Mouse (Mus musculus) liver, embryonic 12.5 days (tissue): ENCODE results near the gene Olfr286. TPM values are rescaled to one million over a fixed set of nuclear protein-coding genes. Genes with fewer than 3 reads are reported as not detected.
A peak's percentile ranks its signal among the peaks of the same experiment; 100 is the strongest.

Source experiments
- ATAC-seq: fragments of 200-750 bp; cut with Nextera tagmentation; 2 replicates; pipeline ENCODE4 v1.8.0; 2017; ENCODE audit warnings: moderate number of reproducible peaks, mild to moderate bottlenecking, moderate library complexity
- H3K27ac ChIP-seq: fragments of 300-500 bp; sonication (generic); 2 replicates; pipeline ENCODE4 v1.5.1; 2016; ENCODE audit warnings: mild to moderate bottlenecking
- H3K27me3 ChIP-seq: fragments of 300-500 bp; sonication (generic); replicated peaks from 2 replicates; pipeline ENCODE4 v1.6.1; 2016; ENCODE audit warnings: mild to moderate bottlenecking, moderate library complexity
- H3K36me3 ChIP-seq: fragments of 300-500 bp; sonication (generic); 2 replicates; pipeline ENCODE4 v1.6.1; 2016; ENCODE audit warnings: mild to moderate bottlenecking, moderate library complexity
- H3K4me1 ChIP-seq: fragments of 300-500 bp; sonication (generic); 2 replicates; pipeline ENCODE4 v1.6.1; 2016
- H3K4me2 ChIP-seq: fragments of 300-500 bp; sonication (generic); 2 replicates; pipeline ENCODE4 v1.6.1; 2016; ENCODE audit warnings: mild to moderate bottlenecking, moderate library complexity
- H3K4me3 ChIP-seq: fragments of 300-500 bp; sonication (generic); 2 replicates; pipeline ENCODE4 v1.5.1; 2016; ENCODE audit warnings: mild to moderate bottlenecking, moderate library complexity
- H3K9ac ChIP-seq: fragments of 300-500 bp; sonication (generic); 2 replicates; pipeline ENCODE4 v1.6.1; 2016; ENCODE audit warnings: mild to moderate bottlenecking, moderate library complexity
- H3K9me3 ChIP-seq: fragments of 300-500 bp; sonication (generic); replicated peaks from 2 replicates; pipeline ENCODE4 v1.6.1; 2016; ENCODE audit warnings: mild to moderate bottlenecking, moderate library complexity
- WGBS: fragments of 180-500 bp; shearing (Covaris S2); methylation state at CpG from one replicate; pipeline ENCODE4 v1.1.7; 2016; ENCODE audit not compliant: insufficient replicate concordance; 5-methylcytosine and 5-hydroxymethylcytosine counted together
- polyA plus RNA-seq: library from polyadenylated mRNA; unstranded; fragments of >200 nt; fragmentation: Nextera tagmentation; extraction: Ambion mirVana; gene quantifications from 2 replicates; pipeline ENCODE4 v1.2.1, GENCODE M21; 2016

Olfr286 gene
- polyA plus RNA-seq, 1 experiment from 2014 or later: not detected

GRCm38 (mm10) chr15:98184456-98184855 lies 49.8 kb downstream of the Olfr286 start:
- ATAC-seq: no peak
- peaks cover 10% of the 10 kb centered on the region; the same call in 1 of the 2 replicates for H3K4me1 ChIP-seq
- no peaks in the 10 kb centered on the region for H3K9me3 ChIP-seq
- no peak overlapping the region for H3K9ac ChIP-seq
- no peak overlapping the region for H3K4me3 ChIP-seq
- no peak overlapping the region for H3K27ac ChIP-seq
- 50% methylated on average over 4 of the region's 4 CpGs for WGBS
- peaks cover 27% of the 10 kb centered on the region for H3K27me3 ChIP-seq
- H3K4me2 ChIP-seq: no peak overlapping the region
- no peaks in the 10 kb centered on the region for H3K36me3 ChIP-seq

DNA sequence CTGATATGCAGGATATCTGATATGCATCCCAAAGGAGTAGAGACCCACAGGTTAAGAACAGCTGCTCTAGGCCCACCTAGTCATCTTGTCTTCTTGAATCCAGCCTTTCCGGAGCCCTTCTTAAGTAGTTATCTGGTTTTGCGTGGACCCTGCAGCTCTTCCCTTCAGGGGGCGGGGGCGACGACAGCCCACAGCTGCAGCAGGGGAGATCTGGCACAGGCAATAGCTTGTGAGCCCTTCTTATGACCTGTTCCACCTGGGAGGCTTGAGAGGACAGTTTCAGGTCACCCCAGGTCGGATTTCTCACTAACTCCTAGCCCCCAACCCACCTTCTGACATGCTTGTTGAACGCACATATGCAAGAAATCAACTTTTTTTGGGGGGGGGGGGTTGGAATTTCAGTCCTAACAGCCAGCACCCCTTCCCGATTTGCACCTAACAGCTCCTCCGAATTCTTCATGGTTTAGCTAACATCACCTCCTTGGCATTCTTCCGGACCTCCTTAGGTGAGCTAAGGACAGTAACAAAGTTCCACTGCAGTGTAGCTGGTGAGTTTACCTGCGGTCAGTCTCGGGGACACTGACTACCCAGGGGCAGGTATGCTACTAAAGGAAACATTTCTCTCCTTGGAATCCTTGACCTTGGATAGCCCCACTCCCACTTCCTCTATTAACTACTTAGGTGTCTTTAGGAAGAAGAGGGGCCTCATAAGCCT lies 52.2 kb downstream of the Olfr286 start:
- Histone ChIP-seq H3K4me1 (peaks cover 10% of the 10 kb centered on the region; the same call in 1 of the 2 replicates), H3K27me3 (peaks cover 47% of the 10 kb centered on the region), H3K4me2 (no peak overlapping the region), H3K27ac (no peak overlapping the region), H3K9me3 (no peaks in the 10 kb centered on the region), H3K9ac (no peak overlapping the region), H3K36me3 (no peaks in the 10 kb centered on the region), H3K4me3 (no peak overlapping the region)
- ATAC-seq: no peak
- WGBS: 58% methylated on average over 12 of the region's 12 CpGs

DNA sequence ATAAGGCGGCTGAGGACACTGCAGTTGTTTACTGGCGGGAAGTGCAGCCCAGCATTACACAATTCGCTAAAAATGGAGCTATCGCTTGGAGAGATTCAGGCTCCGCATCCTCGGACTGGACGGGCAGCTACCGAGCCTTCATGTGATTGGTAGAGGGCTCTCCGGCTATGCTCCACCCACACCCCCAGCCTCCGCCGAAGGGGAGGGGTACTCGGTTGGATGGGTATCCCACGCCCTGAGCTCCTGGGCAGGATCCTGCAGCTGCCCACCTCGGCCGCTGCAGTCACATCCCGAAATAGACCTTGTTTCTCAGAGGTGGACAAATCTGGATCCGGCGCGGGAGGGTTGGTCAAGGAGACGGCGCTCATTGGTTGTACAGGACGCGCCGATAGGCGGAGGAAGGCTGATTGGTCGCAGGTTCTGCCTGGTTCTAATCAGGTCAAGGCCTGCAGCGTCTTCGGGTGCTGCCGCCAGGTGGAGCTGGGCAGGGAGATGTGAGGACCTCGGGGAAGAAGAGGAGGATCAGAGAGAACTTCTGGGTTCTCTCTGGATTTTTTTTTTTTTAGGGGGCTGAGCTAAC lies 53.0 kb downstream of the Olfr286 start:
- 2% methylated on average over 30 of the region's 30 CpGs for WGBS

GRCm38 (mm10) chr15:98180567-98181131 lies 53.6 kb downstream of the Olfr286 start:
- Histone ChIP-seq H3K4me3 (peak overlapping the region; percentile 53), H3K27me3 (peaks cover 59% of the 10 kb centered on the region), H3K4me1 (peaks cover 10% of the 10 kb centered on the region; the same call in 1 of the 2 replicates), H3K27ac (no peak overlapping the region), H3K4me2 (peak overlapping the region; percentile 72), H3K9ac (0 out of 2 replicates have a peak overlapping the region, but pooled peaks have one; percentile 7), H3K9me3 (no peaks in the 10 kb centered on the region), H3K36me3 (no peaks in the 10 kb centered on the region)
- 13% methylated on average over 26 of the region's 26 CpGs for WGBS
- no peak for ATAC-seq

More for the DNA sequence above, 53.0 kb downstream of the Olfr286 start:
- peak; percentile 96 for ATAC-seq
- Histone ChIP-seq H3K4me2 (peak overlapping the region; percentile 72), H3K27me3 (peaks cover 54% of the 10 kb centered on the region), H3K9me3 (no peaks in the 10 kb centered on the region), H3K4me1 (peaks cover 10% of the 10 kb centered on the region; the same call in 1 of the 2 replicates), H3K27ac (no peak overlapping the region), H3K36me3 (no peaks in the 10 kb centered on the region), H3K9ac (0 out of 2 replicates have a peak overlapping the region, but pooled peaks have one; percentile 7), H3K4me3 (peak overlapping the region; percentile 53)

- no peaks in the 10 kb centered on the region for H3K36me3 ChIP-seq
- WGBS: 62% methylated on average over 3 of the region's 3 CpGs
- H3K4me2 ChIP-seq: no peak overlapping the region
- peaks cover 10% of the 10 kb centered on the region; the same call in 1 of the 2 replicates for H3K4me1 ChIP-seq
- H3K27ac ChIP-seq: no peak overlapping the region
- H3K4me3 ChIP-seq: no peak overlapping the region
- ATAC-seq: no peak
- H3K9ac ChIP-seq: no peak overlapping the region
- peaks cover 83% of the 10 kb centered on the region for H3K27me3 ChIP-seq
- H3K9me3 ChIP-seq: no peaks in the 10 kb centered on the region
These were observed 56.9 kb downstream of the Olfr286 start for GRCm38 (mm10) chr15:98177320-98177719.

Other genes starting within 250 kb of the Olfr286 start
- gene Col2a1, start 229.8 kb downstream of the Olfr286 start, polyA plus RNA-seq: 1.1 and 1.3 TPM in 2 replicates
- 28.8 and 30.3 TPM in 2 replicates for gene Pfkm, start 141.9 kb downstream of the Olfr286 start, polyA plus RNA-seq
- 27.8 and 28.4 TPM in 2 replicates for gene Senp1, start 140.7 kb downstream of the Olfr286 start, polyA plus RNA-seq
- 25.6 and 25.9 TPM in 2 replicates for gene Asb8, start 68.8 kb downstream of the Olfr286 start, polyA plus RNA-seq
- not detected in 2 replicates for gene Ccdc184, start 67.3 kb downstream of the Olfr286 start, polyA plus RNA-seq
- gene Olfr288, start 38.9 kb downstream of the Olfr286 start, polyA plus RNA-seq: not detected in 2 replicates
- not detected in 2 replicates for gene Gm44579, start 13.5 kb downstream of the Olfr286 start, polyA plus RNA-seq
- gene Olfr287, start 13.4 kb downstream of the Olfr286 start, polyA plus RNA-seq: not detected in 2 replicates
- not detected in 2 replicates for gene H1fnt, start 22.8 kb upstream of the Olfr286 start, polyA plus RNA-seq
- 0.20 TPM in 1 of 2 replicates, not detected in the other for gene Zfp641, start 61.7 kb upstream of the Olfr286 start, polyA plus RNA-seq
- gene Olfr285, start 82.9 kb upstream of the Olfr286 start, polyA plus RNA-seq: not detected in 2 replicates
- gene Olfr284, start 106.5 kb upstream of the Olfr286 start, polyA plus RNA-seq: not detected in 2 replicates
- gene Olfr283, start 146.5 kb upstream of the Olfr286 start, polyA plus RNA-seq: not detected in 2 replicates
- gene Olfr282, start 196.8 kb upstream of the Olfr286 start, polyA plus RNA-seq: not detected in 2 replicates
- gene Olfr281, start 218.1 kb upstream of the Olfr286 start, polyA plus RNA-seq: not detected in 2 replicates
- gene OR5BS1P, start 235.4 kb upstream of the Olfr286 start, polyA plus RNA-seq: not detected in 2 replicates
- not detected in 2 replicates for gene Lalba, start 248.3 kb upstream of the Olfr286 start, polyA plus RNA-seq